In genomic region chr14:62574906-62575305, GRCm38 (mm10) we compare ENCODE assay signal across 25 mouse cellular contexts. TPM values are rescaled to one million over a fixed set of nuclear protein-coding genes. Genes with fewer than 3 reads are reported as not detected.
DNase-seq lines count a peak whose midpoint lies in the region; ATAC-seq and TF ChIP-seq lines count a peak whose summit lies in the region.
"Had no signal": no experiment of that assay in that cellular context is flagged by ENCODE, and none has a peak within 500 bp of the region (broad histone marks: within the 10 kb centered on the region; RNA-seq: fewer than 3 reads in every experiment).

No protein-coding gene starts in this region.

- H3K9ac ChIP-seq in forebrain, embryonic 11.5 days (ENCODE audit: low read length), result no peak overlapping the region
- no peak overlapping the region for H3K9ac ChIP-seq in forebrain, embryonic 16.5 days (replicated peaks; ENCODE audit: low read depth, low read length)
- H3K9ac ChIP-seq: embryonic facial prominence, embryonic 12.5 days; forebrain, embryonic 12.5 days; forebrain, postnatal 0 days had no signal

- TF ChIP-seq CTCF in testis, adult 2 months (IDR thresholded peaks at IDR 0.05; ENCODE audit: control insufficient read depth, insufficient read depth, insufficient replicate concordance, low read depth, low read length), result no peak
- no peak for TF ChIP-seq CTCF in brain, embryonic 14.5 days (IDR thresholded peaks at IDR 0.05; ENCODE audit: borderline replicate concordance, extremely low read depth, insufficient read depth, insufficient read length)

- TF ChIP-seq POLR2A in testis, adult 2 months (IDR thresholded peaks at IDR 0.05; ENCODE audit: control insufficient read depth, low read depth, low read length), result no peak
- TF ChIP-seq POLR2A in brain, embryonic 14.5 days (IDR thresholded peaks at IDR 0.05; ENCODE audit: borderline replicate concordance, extremely low read depth, insufficient read depth, insufficient read length, poor library complexity, severe bottlenecking), result no peak

- 53% methylated on average over 6 of the region's 6 CpGs for WGBS in forebrain, embryonic 11.5 days
- WGBS in forebrain, embryonic 16.5 days, result 26% methylated on average over 6 of the region's 6 CpGs

- H3K9me3 ChIP-seq in forebrain, embryonic 11.5 days (ENCODE audit: control insufficient read depth, low read length), result no peaks in the 10 kb centered on the region
- H3K9me3 ChIP-seq in forebrain, embryonic 16.5 days (ENCODE audit: control insufficient read depth, low read length), result no peaks in the 10 kb centered on the region
- H3K9me3 ChIP-seq: embryonic facial prominence, embryonic 10.5 days; embryonic facial prominence, embryonic 12.5 days; forebrain, embryonic 12.5 days had no signal

- no peaks in the 10 kb centered on the region for H3K36me3 ChIP-seq in forebrain, embryonic 11.5 days (ENCODE audit: control insufficient read depth, insufficient read depth, low read length)
- 0 out of 2 replicates have a peak, but pooled peaks cover 2% of the 10 kb centered on the region for H3K36me3 ChIP-seq in forebrain, embryonic 16.5 days (ENCODE audit: control insufficient read depth, insufficient read depth)
- H3K36me3 ChIP-seq in testis, adult 2 months (ENCODE audit: control insufficient read depth, insufficient read depth, low read length), result no peaks in the 10 kb centered on the region
- H3K36me3 ChIP-seq: embryonic facial prominence, embryonic 10.5 days; embryonic facial prominence, embryonic 12.5 days; forebrain, embryonic 12.5 days had no signal

- no peak for ATAC-seq in forebrain, embryonic 11.5 days (replicated peaks; ENCODE audit: low FRiP score)
- no peak for ATAC-seq in forebrain, embryonic 16.5 days
- ATAC-seq: activated CD4-positive, CD25-positive, alpha-beta regulatory T cell, adult 4 months; forebrain, postnatal 0 days; Patski had no signal

- no peak overlapping the region for H3K4me2 ChIP-seq in forebrain, embryonic 11.5 days (ENCODE audit: low read depth, low read length, severe bottlenecking)
- H3K4me2 ChIP-seq in forebrain, embryonic 16.5 days (ENCODE audit: low read length), result no peak overlapping the region
- H3K4me2 ChIP-seq: embryonic facial prominence, embryonic 12.5 days; forebrain, embryonic 12.5 days had no signal

- no peaks in the 10 kb centered on the region for H3K27me3 ChIP-seq in forebrain, embryonic 11.5 days (ENCODE audit: control insufficient read depth, insufficient read depth, low read length)
- H3K27me3 ChIP-seq in forebrain, embryonic 16.5 days (replicated peaks; ENCODE audit: control insufficient read depth, insufficient read depth, low read length), result no peaks in the 10 kb centered on the region
- no peaks in the 10 kb centered on the region for H3K27me3 ChIP-seq in testis, adult 2 months (ENCODE audit: control insufficient read depth, insufficient read depth, low read length)
- H3K27me3 ChIP-seq: embryonic facial prominence, embryonic 12.5 days; forebrain, embryonic 12.5 days had no signal

- H3K27ac ChIP-seq in forebrain, embryonic 11.5 days (ENCODE audit: low read depth, low read length), result no peak overlapping the region
- no peak overlapping the region for H3K27ac ChIP-seq in forebrain, embryonic 16.5 days (ENCODE audit: low read length)
- H3K27ac ChIP-seq in testis, adult 2 months (ENCODE audit: control insufficient read depth, insufficient read depth, low read depth, low read length), result no peak overlapping the region
- H3K27ac ChIP-seq: embryonic facial prominence, embryonic 10.5 days; embryonic facial prominence, embryonic 12.5 days; forebrain, embryonic 12.5 days had no signal

- DNase-seq in forebrain, embryonic 11.5 days (ENCODE audit: low spot score), result peak; percentile 31
- no peak for DNase-seq in testis, postnatal 10 days (ENCODE audit: low spot score)
- DNase-seq in brain, embryonic 14.5 days (ENCODE audit: low read depth), result peak; percentile 53
- DNase-seq in gastrocnemius, postnatal 10 days, result no peak
- DNase-seq: adrenal gland, adult 8-10 months; adrenal gland, postnatal 14 days; adrenal gland, postnatal 36 days; cerebellum, adult 11-12 months; cerebellum, adult 2 months; cerebellum, adult 9-10 months; cerebellum, postnatal 10 days; cerebellum, postnatal 25 days; forebrain, postnatal 0 days had no signal

- no peaks in the 10 kb centered on the region for H3K4me1 ChIP-seq in forebrain, embryonic 11.5 days (replicated peaks; ENCODE audit: control insufficient read depth, insufficient read depth, low read length)
- peaks cover 13% of the 10 kb centered on the region for H3K4me1 ChIP-seq in forebrain, embryonic 16.5 days (replicated peaks; ENCODE audit: control insufficient read depth, insufficient read depth, low read length)
- H3K4me1 ChIP-seq in testis, adult 2 months (ENCODE audit: control insufficient read depth, insufficient read depth, low read length), result no peaks in the 10 kb centered on the region

- no peak overlapping the region for H3K4me3 ChIP-seq in forebrain, embryonic 11.5 days (ENCODE audit: low read depth, low read length)
- no peak overlapping the region for H3K4me3 ChIP-seq in forebrain, embryonic 16.5 days (replicated peaks; ENCODE audit: low read length)
- H3K4me3 ChIP-seq in testis, adult 2 months (ENCODE audit: control insufficient read depth, low read depth, low read length), result peak overlapping the region; percentile 11; the same call in 1 of the 2 replicates
- H3K4me3 ChIP-seq: embryonic facial prominence, embryonic 10.5 days; embryonic facial prominence, embryonic 12.5 days; forebrain, embryonic 12.5 days had no signal

RNA-seq across cellular contexts. Expression of gene Gm4131, which starts 8.2 kb away (rescaled TPM):
- polyA plus RNA-seq in forebrain, embryonic 11.5 days (2014; fragmentation: Nextera tagmentation; extraction: Ambion mirVana), result not detected in 2 replicates
- polyA plus RNA-seq in forebrain, embryonic 16.5 days (2015; fragmentation: Nextera tagmentation; extraction: Ambion mirVana), result 0.21 and 0.49 TPM in 2 replicates
- 0.66 and 0.96 TPM in 2 replicates for polyA plus RNA-seq in testis, adult 2 months (2012; rRNA removed)
- polyA plus RNA-seq in brain, embryonic 14.5 days (2012; rRNA removed), result not detected in 2 replicates
- total RNA-seq in gastrocnemius, postnatal 10 days (2021), result not detected
- total RNA-seq: adrenal gland, adult 18-20 months; adrenal gland, adult 8-10 months; adrenal gland, postnatal 14 days; adrenal gland, postnatal 36 days; ES-E14; forebrain, postnatal 0 days; MEL had no signal
- polyA plus RNA-seq: activated CD4-positive, CD25-positive, alpha-beta regulatory T cell, adult 4 months; C2C12; cerebellum, adult 2 months; cortical plate, adult 2 months; embryonic facial prominence, embryonic 10.5 days; embryonic facial prominence, embryonic 12.5 days; forebrain, embryonic 12.5 days; Patski had no signal

RNA-seq across cellular contexts. Expression of gene Fam124a, which starts 19.4 kb away (rescaled TPM):
- polyA plus RNA-seq in forebrain, embryonic 11.5 days (2014; fragmentation: Nextera tagmentation; extraction: Ambion mirVana), result 7.4 and 9.2 TPM in 2 replicates
- 46.2 and 47.6 TPM in 2 replicates for polyA plus RNA-seq in forebrain, embryonic 16.5 days (2015; fragmentation: Nextera tagmentation; extraction: Ambion mirVana)
- 2.2 and 3.2 TPM in 2 replicates for polyA plus RNA-seq in testis, adult 2 months (2012; rRNA removed)
- 29.2 and 40.4 TPM in 2 replicates for polyA plus RNA-seq in brain, embryonic 14.5 days (2012; rRNA removed)
- total RNA-seq in gastrocnemius, postnatal 10 days (2021), result 1 to 10 TPM; 3.2 to 3.3 TPM
- total RNA-seq: MEL had no signal
- polyA plus RNA-seq: activated CD4-positive, CD25-positive, alpha-beta regulatory T cell, adult 4 months had no signal

Comparison
In these comparisons a context has a peak if more than half of its experiments do, and no peak if none do; other contexts are left out.
1. DNase-seq: peak in forebrain, embryonic 11.5 days (single experiment) and brain, embryonic 14.5 days (single experiment); none in testis, postnatal 10 days (single experiment) and gastrocnemius, postnatal 10 days (single experiment).